Mouse (Mus musculus): ENCODE results near the gene Tmem40.

DNA sequence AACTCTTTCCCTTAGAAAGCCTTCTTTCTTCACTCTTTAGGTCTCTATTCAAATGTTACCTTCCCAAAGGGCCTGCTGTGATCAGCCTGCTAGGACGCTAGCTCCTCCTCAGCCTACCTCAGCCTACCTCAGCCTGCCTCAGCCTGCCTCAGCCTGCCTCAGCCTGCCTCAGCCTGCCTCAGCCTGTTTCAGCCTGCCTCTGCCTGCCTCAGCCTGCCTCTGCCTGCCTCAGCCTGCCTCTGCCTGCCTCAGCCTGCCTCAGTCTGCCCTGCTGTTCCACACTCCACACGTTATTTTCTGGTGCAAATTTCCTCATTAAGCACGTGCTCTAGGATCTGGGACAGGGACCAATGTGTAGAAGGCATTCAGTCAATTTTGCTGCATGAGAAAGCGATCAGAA lies 2.1 kb downstream of the Tmem40 start:
- no peak for TF ChIP-seq GABPA (IDR thresholded peaks at IDR 0.05; ENCODE audit: low read depth, low read length)
- TF ChIP-seq CHD2 (IDR thresholded peaks at IDR 0.05; ENCODE audit: low read length) = no peak
